Mouse (Mus musculus): ENCODE measurements around the gene Rab37.

The Rab37 gene

GRCm38 (mm10) chr11:115161578-115162204, 70.5 kb downstream of the Rab37 start:
- in situ Hi-C loops (cut with MboI; ENCODE audit: unreplicated experiment in 2 of 2) = loop anchor here (10.0 to 25.0 kb wide), 4 partner anchors 101 to 1474 kb away; partner anchors contain the start of genes Armc7 (in 1 of the 2), D11Wsu47e (in 1 of the 2), Fam104a (in 1 of the 2) and Grin2c (in 1 of the 2)

GRCm38 (mm10) chr11:115162205-115162601, 71.0 kb downstream of the Rab37 start:
- in situ Hi-C loops (cut with MboI; ENCODE audit: unreplicated experiment in 2 of 2) = loop anchor here (10.0 to 25.0 kb wide), 4 partner anchors 100 to 1475 kb away; partner anchors contain the start of genes Armc7 (in 1 of the 2), D11Wsu47e (in 1 of the 2), Fam104a (in 1 of the 2) and Grin2c (in 1 of the 2)

- in situ Hi-C loops (cut with MboI; ENCODE audit: unreplicated experiment in 2 of 2) = loop anchor here (10.0 to 25.0 kb wide), 4 partner anchors 99 to 1476 kb away; partner anchors contain the start of genes Armc7 (in 1 of the 2), D11Wsu47e (in 1 of the 2), Fam104a (in 1 of the 2) and Grin2c (in 1 of the 2)
Measured at GRCm38 (mm10) chr11:115162832-115163480, 71.7 kb downstream of the Rab37 start, which contains the start of gene Slc9a3r1. TSS of gene Slc9a3r1 (plus strand) at chr11:115163341.

- in situ Hi-C loops (cut with MboI; ENCODE audit: unreplicated experiment in 2 of 2) = loop anchor here (10.0 to 25.0 kb wide), 4 partner anchors 99 to 1476 kb away; partner anchors contain the start of genes Armc7 (in 1 of the 2), D11Wsu47e (in 1 of the 2), Fam104a (in 1 of the 2) and Grin2c (in 1 of the 2)
Measured at GRCm38 (mm10) chr11:115163568-115164150, 72.4 kb downstream of the Rab37 start.

- in situ Hi-C loops (cut with MboI; ENCODE audit: unreplicated experiment in 2 of 2) = loop anchor here (10.0 to 25.0 kb wide), 4 partner anchors 98 to 1477 kb away; partner anchors contain the start of genes Armc7 (in 1 of the 2), D11Wsu47e (in 1 of the 2), Fam104a (in 1 of the 2) and Grin2c (in 1 of the 2)
Measured at GRCm38 (mm10) chr11:115164341-115164975, 73.2 kb downstream of the Rab37 start.

GRCm38 (mm10) chr11:115164976-115165374, 73.7 kb downstream of the Rab37 start:
- in situ Hi-C loops (cut with MboI; ENCODE audit: unreplicated experiment in 2 of 2) = loop anchor here (10.0 to 25.0 kb wide), 4 partner anchors 97 to 1478 kb away; partner anchors contain the start of genes Armc7 (in 1 of the 2), D11Wsu47e (in 1 of the 2), Fam104a (in 1 of the 2) and Grin2c (in 1 of the 2)

- in situ Hi-C loops (cut with MboI; ENCODE audit: unreplicated experiment in 2 of 2) = loop anchor here (10.0 to 25.0 kb wide), 4 partner anchors 96 to 1479 kb away; partner anchors contain the start of genes Armc7 (in 1 of the 2), D11Wsu47e (in 1 of the 2), Fam104a (in 1 of the 2) and Grin2c (in 1 of the 2)
Measured at GRCm38 (mm10) chr11:115166776-115167175, 75.5 kb downstream of the Rab37 start.

GRCm38 (mm10) chr11:115167631-115168249, 76.5 kb downstream of the Rab37 start:
- in situ Hi-C loops (cut with MboI; ENCODE audit: unreplicated experiment in 2 of 2) = loop anchor here (10.0 to 25.0 kb wide), 4 partner anchors 95 to 1480 kb away; partner anchors contain the start of genes Armc7 (in 1 of the 2), D11Wsu47e (in 1 of the 2), Fam104a (in 1 of the 2) and Grin2c (in 1 of the 2)

GRCm38 (mm10) chr11:115169430-115169829, 78.2 kb downstream of the Rab37 start:
- in situ Hi-C loops (cut with MboI; ENCODE audit: unreplicated experiment in 2 of 2) = loop anchor here (10.0 to 25.0 kb wide), 4 partner anchors 93 to 1482 kb away; partner anchors contain the start of genes Armc7 (in 1 of the 2), D11Wsu47e (in 1 of the 2), Fam104a (in 1 of the 2) and Grin2c (in 1 of the 2)

GRCm38 (mm10) chr11:115171125-115171524, 79.9 kb downstream of the Rab37 start:
- in situ Hi-C loops (cut with MboI; ENCODE audit: unreplicated experiment in 2 of 2) = loop anchor here in 1 of 2 experiments (25.0 kb wide), 2 partner anchors 91 to 1484 kb away; partner anchors contain the start of genes D11Wsu47e, Fam104a and Grin2c

- in situ Hi-C loops (cut with MboI; ENCODE audit: unreplicated experiment in 2 of 2) = loop anchor here in 1 of 2 experiments (25.0 kb wide), 2 partner anchors 89 to 1486 kb away; partner anchors contain the start of genes D11Wsu47e, Fam104a and Grin2c
Measured at GRCm38 (mm10) chr11:115172825-115173287, 81.6 kb downstream of the Rab37 start.

GRCm38 (mm10) chr11:115173549-115174339, 82.5 kb downstream of the Rab37 start:
- in situ Hi-C loops (cut with MboI; ENCODE audit: unreplicated experiment in 2 of 2) = loop anchor here in 1 of 2 experiments (25.0 kb wide), 2 partner anchors 89 to 1486 kb away; partner anchors contain the start of genes D11Wsu47e, Fam104a and Grin2c

- in situ Hi-C loops (cut with MboI; ENCODE audit: unreplicated experiment in 2 of 2) = no loop called here
Measured at GRCm38 (mm10) chr11:115176399-115177190, 85.4 kb downstream of the Rab37 start.

GRCm38 (mm10) chr11:115177559-115178195, 86.4 kb downstream of the Rab37 start:
- in situ Hi-C loops (cut with MboI; ENCODE audit: unreplicated experiment in 2 of 2) = no loop called here

GRCm38 (mm10) chr11:115178766-115179165, 87.5 kb downstream of the Rab37 start:
- in situ Hi-C loops (cut with MboI; ENCODE audit: unreplicated experiment in 2 of 2) = no loop called here

GRCm38 (mm10) chr11:115179191-115179590, 88.0 kb downstream of the Rab37 start:
- in situ Hi-C loops (cut with MboI; ENCODE audit: unreplicated experiment in 2 of 2) = no loop called here

Measured in v-Abl transformed pro-B cells (cell line).